Mouse (Mus musculus): ENCODE measurements around the gene Cfl2. TPM values are rescaled to one million over a fixed set of nuclear protein-coding genes. Genes with fewer than 3 reads are reported as not detected.
"Not testable (repeated sequence)": the region's sequence is repeated elsewhere in the genome, so short reads cannot be mapped to it uniquely, and the experiment has no call there.

Cfl2 gene
- total RNA-seq (2022): 100 to 1,000 TPM; 123 to 143 (median 139) TPM

GRCm38 (mm10) chr12:54862606-54863535, at the start of gene Cfl2:
Cfl2 (minus strand) TSS chr12:54862877.
- DNase-seq: peak; percentile 76

- no peak for DNase-seq
Observed at GRCm38 (mm10) chr12:54910387-54910786, 47.7 kb upstream of the Cfl2 start.

- DNase-seq: not testable (repeated sequence)
Observed at GRCm38 (mm10) chr12:54892559-54892958, 29.9 kb upstream of the Cfl2 start.

- no peak for DNase-seq
Observed at GRCm38 (mm10) chr12:54890426-54890825, 27.7 kb upstream of the Cfl2 start.

- DNase-seq: no peak
Observed at GRCm38 (mm10) chr12:54887580-54888127, 25.0 kb upstream of the Cfl2 start.

GRCm38 (mm10) chr12:54879630-54880029, 17.0 kb upstream of the Cfl2 start:
- DNase-seq: peak; percentile 33

GRCm38 (mm10) chr12:54879211-54879610, 16.5 kb upstream of the Cfl2 start:
- no peak for DNase-seq

- no peak for DNase-seq
Observed at GRCm38 (mm10) chr12:54877875-54878274, 15.2 kb upstream of the Cfl2 start.

GRCm38 (mm10) chr12:54876879-54877278, 14.2 kb upstream of the Cfl2 start:
- no peak for DNase-seq

- DNase-seq: no peak
Observed at GRCm38 (mm10) chr12:54874711-54875110, 12.0 kb upstream of the Cfl2 start.

- peak; percentile 23 for DNase-seq
Observed at GRCm38 (mm10) chr12:54861991-54862605, 579 bp downstream of the Cfl2 start.

- no peak for DNase-seq
Observed at GRCm38 (mm10) chr12:54859531-54859930, 3.1 kb downstream of the Cfl2 start.

GRCm38 (mm10) chr12:54850551-54850950, 12.1 kb downstream of the Cfl2 start:
- DNase-seq: no peak

GRCm38 (mm10) chr12:54844415-54844814, 18.3 kb downstream of the Cfl2 start:
- no peak for DNase-seq

GRCm38 (mm10) chr12:54841576-54841975, 21.1 kb downstream of the Cfl2 start:
- no peak for DNase-seq

GRCm38 (mm10) chr12:54839815-54840214, 22.9 kb downstream of the Cfl2 start:
- DNase-seq: peak; percentile 18

- DNase-seq: no peak
Observed at GRCm38 (mm10) chr12:54838931-54839330, 23.7 kb downstream of the Cfl2 start.

- no peak for DNase-seq
Observed at GRCm38 (mm10) chr12:54835608-54836570, 26.8 kb downstream of the Cfl2 start.

- DNase-seq: peak; percentile 69
Observed at GRCm38 (mm10) chr12:54834925-54835447, 27.7 kb downstream of the Cfl2 start.

GRCm38 (mm10) chr12:54833856-54834399, 28.7 kb downstream of the Cfl2 start:
- no peak for DNase-seq

GRCm38 (mm10) chr12:54831927-54832326, 30.8 kb downstream of the Cfl2 start:
- not testable (repeated sequence) for DNase-seq

GRCm38 (mm10) chr12:54830574-54830973, 32.1 kb downstream of the Cfl2 start:
- DNase-seq: peak; percentile 61

Measured in adrenal gland, adult 8-10 months (tissue).